Mouse (Mus musculus) limb, embryonic 12.5 days (tissue): ENCODE data around the gene Spib. TPM values are rescaled to one million over a fixed set of nuclear protein-coding genes. Genes with fewer than 3 reads are reported as not detected.

Experiments used
- ATAC-seq: fragments of 200-750 bp; cut with Nextera tagmentation; 2 replicates; pipeline ENCODE4 v1.8.0; 2017; ENCODE audit warnings: low read depth, moderate TSS enrichment; ENCODE audit not compliant: insufficient number of reproducible peaks, insufficient read depth, low FRiP score, low TSS enrichment
- H3K27ac ChIP-seq: fragments of 300-500 bp; sonication (generic); 2 replicates; pipeline ENCODE4 v1.5.1; 2016; ENCODE audit warnings: mild to moderate bottlenecking, moderate library complexity
- H3K27me3 ChIP-seq: fragments of 300-500 bp; sonication (generic); 2 replicates; pipeline ENCODE4 v1.6.1; 2016; ENCODE audit warnings: mild to moderate bottlenecking, moderate library complexity
- H3K36me3 ChIP-seq: fragments of 300-500 bp; sonication (generic); 2 replicates; pipeline ENCODE4 v1.6.1; 2016; ENCODE audit warnings: mild to moderate bottlenecking, moderate library complexity
- H3K4me1 ChIP-seq: fragments of 300-500 bp; sonication (generic); replicated peaks from 2 replicates; pipeline ENCODE4 v1.6.1; 2016
- H3K4me2 ChIP-seq: fragments of 300-500 bp; sonication (generic); 2 replicates; pipeline ENCODE4 v1.6.1; 2016; ENCODE audit warnings: mild to moderate bottlenecking, moderate library complexity
- H3K4me3 ChIP-seq: fragments of 300-500 bp; sonication (generic); replicated peaks from 2 replicates; pipeline ENCODE4 v1.5.1; 2016; ENCODE audit warnings: mild to moderate bottlenecking
- H3K9ac ChIP-seq: fragments of 300-500 bp; sonication (generic); replicated peaks from 2 replicates; pipeline ENCODE4 v1.6.1; 2016; ENCODE audit warnings: mild to moderate bottlenecking, moderate library complexity
- H3K9me3 ChIP-seq: fragments of 300-500 bp; sonication (generic); 2 replicates; pipeline ENCODE4 v1.6.1; 2016; ENCODE audit warnings: mild to moderate bottlenecking, moderate library complexity
- WGBS: fragments of 180-500 bp; shearing (Covaris S2); methylation state at CpG from one replicate; pipeline ENCODE4 v1.1.7; 2016; 5-methylcytosine and 5-hydroxymethylcytosine counted together
- polyA plus RNA-seq: library from polyadenylated mRNA; unstranded; fragments of >200 nt; fragmentation: Nextera tagmentation; extraction: Ambion mirVana; gene quantifications from 2 replicates; pipeline ENCODE4 v1.2.1, GENCODE M21; 2016

The Spib gene
- polyA plus RNA-seq, 1 experiment from 2014 or later, result 0.34 TPM

DNA sequence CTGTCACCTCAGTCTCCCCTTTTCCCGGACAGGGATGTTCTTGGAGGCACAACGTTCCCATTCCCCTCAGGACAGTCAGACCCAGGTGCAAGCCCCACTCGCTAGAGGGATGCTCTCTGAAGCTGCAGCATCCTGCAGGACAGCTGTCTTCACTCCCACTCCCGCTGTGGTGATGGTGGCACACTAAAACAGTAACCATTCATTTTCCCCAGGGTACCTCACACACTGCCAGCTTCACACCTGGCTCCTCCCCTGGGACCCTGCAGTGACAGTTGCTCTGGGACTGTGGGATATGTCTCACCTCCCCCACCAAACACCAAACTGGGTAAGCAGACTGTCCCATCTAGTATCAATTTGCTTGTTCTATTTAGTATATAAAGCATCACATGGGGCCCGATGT, 15.9 kb upstream of the Spib start:
- ATAC-seq, result no peak
- Histone ChIP-seq H3K4me2 (peak overlapping the region; percentile 76), H3K9me3 (peaks cover 8% of the 10 kb centered on the region; the same call in 1 of the 2 replicates), H3K27me3 (no peaks in the 10 kb centered on the region), H3K4me3 (peak overlapping the region; percentile 68), H3K4me1 (peaks cover 17% of the 10 kb centered on the region), H3K36me3 (peaks cover 48% of the 10 kb centered on the region), H3K27ac (no peak overlapping the region), H3K9ac (peak overlapping the region; percentile 68)
- 24% methylated on average over 5 of the region's 5 CpGs for WGBS

DNA sequence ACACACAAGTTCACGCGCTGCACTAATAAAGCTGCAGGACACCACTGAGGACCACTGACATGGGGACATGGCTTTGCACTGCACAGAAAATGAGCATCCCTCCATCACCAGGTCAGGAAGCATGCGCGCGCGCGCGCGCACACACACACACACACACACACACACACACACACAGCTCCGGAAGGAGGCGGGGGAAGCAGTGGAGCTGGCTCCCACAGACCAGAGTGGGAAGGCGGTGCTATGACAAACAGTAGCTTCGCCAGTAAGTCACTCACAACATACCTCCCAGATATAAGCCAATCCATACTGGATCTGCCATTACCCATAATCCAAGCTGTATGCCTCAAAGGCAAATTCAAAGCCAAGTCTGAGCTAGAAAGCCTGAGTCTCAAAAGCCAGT, 15.2 kb upstream of the Spib start:
- 96% methylated on average over 13 of the region's 13 CpGs for WGBS
- Histone ChIP-seq H3K4me3 (peak overlapping the region; percentile 68), H3K36me3 (peaks cover 50% of the 10 kb centered on the region)

DNA sequence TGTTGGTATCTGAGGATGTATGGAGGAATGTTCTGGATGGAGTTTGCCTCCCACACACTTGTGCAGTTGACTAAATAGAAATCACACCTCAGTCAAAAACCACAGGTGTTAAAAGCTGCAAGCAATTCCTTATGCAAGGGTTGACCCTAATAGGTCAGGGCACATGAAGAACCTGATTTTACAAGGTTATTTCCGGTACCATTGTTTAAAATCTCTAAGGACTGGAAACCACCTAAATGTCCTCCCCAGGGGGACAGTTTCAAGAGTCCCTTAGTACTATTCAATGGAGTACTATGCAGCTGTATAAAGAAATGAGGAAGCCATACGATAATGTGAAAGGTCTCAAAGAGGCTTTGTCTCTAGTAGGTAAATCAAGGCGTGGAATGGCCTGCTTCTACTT, 14.4 kb upstream of the Spib start:
- Histone ChIP-seq H3K9me3 (peaks cover 8% of the 10 kb centered on the region; the same call in 1 of the 2 replicates), H3K4me1 (peaks cover 13% of the 10 kb centered on the region), H3K27ac (no peak overlapping the region), H3K27me3 (no peaks in the 10 kb centered on the region), H3K4me3 (no peak overlapping the region), H3K36me3 (peaks cover 50% of the 10 kb centered on the region), H3K9ac (no peak overlapping the region), H3K4me2 (no peak overlapping the region)
- WGBS, result 95% methylated on average over 3 of the region's 3 CpGs
- ATAC-seq, result no peak

More for the DNA sequence above, 15.2 kb upstream of the Spib start:
- no peak for ATAC-seq
- Histone ChIP-seq H3K9me3 (peaks cover 8% of the 10 kb centered on the region; the same call in 1 of the 2 replicates), H3K4me1 (peaks cover 13% of the 10 kb centered on the region), H3K27ac (no peak overlapping the region), H3K4me2 (peak overlapping the region; percentile 76), H3K9ac (peak overlapping the region; percentile 68), H3K27me3 (no peaks in the 10 kb centered on the region)

DNA sequence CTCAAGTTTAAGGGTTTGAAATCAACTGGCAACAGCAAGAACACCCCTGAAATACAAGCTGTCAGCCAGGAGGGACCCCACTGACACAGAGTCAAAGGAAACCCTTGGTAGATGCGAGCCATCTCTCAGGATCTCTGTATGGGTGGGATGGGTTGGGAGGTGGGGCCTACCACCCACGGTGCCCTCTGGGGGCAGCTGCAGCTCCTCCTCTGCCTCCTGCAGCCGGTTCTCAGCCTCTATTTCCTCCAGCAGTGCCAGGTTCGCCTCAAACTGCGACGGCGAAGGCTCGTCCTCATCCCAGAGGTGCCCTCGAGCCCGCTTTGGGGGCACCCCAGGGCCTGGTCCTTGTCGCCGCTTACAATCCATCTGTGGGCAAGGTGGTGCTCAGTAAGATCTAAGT, 11.2 kb upstream of the Spib start:
- Histone ChIP-seq H3K27me3 (no peaks in the 10 kb centered on the region), H3K36me3 (peaks cover 63% of the 10 kb centered on the region), H3K27ac (no peak overlapping the region), H3K4me1 (peaks cover 12% of the 10 kb centered on the region), H3K9me3 (peaks cover 8% of the 10 kb centered on the region; the same call in 1 of the 2 replicates), H3K4me2 (no peak overlapping the region), H3K4me3 (no peak overlapping the region), H3K9ac (0 out of 2 replicates have a peak overlapping the region, but pooled peaks have one; percentile 18)
- no peak for ATAC-seq
- WGBS, result 82% methylated on average over 12 of the region's 12 CpGs

DNA sequence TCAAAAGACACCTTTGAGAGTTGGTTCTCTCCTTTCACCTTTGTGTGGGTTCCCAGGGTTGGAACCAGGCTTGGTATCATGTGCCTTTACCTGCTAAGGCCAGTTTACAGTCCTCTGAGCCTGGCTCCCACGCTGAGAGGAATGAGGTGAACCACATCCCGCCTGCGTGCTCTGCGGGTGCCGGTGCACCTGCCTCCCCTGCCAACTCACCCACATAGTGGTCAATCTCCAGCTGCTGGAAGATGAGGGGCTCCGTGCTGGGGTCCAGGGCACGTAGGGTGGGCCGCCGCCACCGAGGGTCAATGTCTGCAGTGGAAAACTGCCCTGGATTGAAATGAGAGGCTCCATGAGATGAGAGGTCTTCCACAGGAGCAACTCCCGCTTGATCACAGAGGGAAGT, 10.7 kb upstream of the Spib start:
- Histone ChIP-seq H3K9me3 (peaks cover 8% of the 10 kb centered on the region; the same call in 1 of the 2 replicates), H3K27me3 (no peaks in the 10 kb centered on the region), H3K9ac (no peak overlapping the region), H3K4me3 (no peak overlapping the region), H3K27ac (no peak overlapping the region), H3K4me2 (no peak overlapping the region), H3K36me3 (peaks cover 68% of the 10 kb centered on the region), H3K4me1 (peaks cover 7% of the 10 kb centered on the region)
- ATAC-seq, result no peak
- 95% methylated on average over 11 of the region's 11 CpGs for WGBS

DNA sequence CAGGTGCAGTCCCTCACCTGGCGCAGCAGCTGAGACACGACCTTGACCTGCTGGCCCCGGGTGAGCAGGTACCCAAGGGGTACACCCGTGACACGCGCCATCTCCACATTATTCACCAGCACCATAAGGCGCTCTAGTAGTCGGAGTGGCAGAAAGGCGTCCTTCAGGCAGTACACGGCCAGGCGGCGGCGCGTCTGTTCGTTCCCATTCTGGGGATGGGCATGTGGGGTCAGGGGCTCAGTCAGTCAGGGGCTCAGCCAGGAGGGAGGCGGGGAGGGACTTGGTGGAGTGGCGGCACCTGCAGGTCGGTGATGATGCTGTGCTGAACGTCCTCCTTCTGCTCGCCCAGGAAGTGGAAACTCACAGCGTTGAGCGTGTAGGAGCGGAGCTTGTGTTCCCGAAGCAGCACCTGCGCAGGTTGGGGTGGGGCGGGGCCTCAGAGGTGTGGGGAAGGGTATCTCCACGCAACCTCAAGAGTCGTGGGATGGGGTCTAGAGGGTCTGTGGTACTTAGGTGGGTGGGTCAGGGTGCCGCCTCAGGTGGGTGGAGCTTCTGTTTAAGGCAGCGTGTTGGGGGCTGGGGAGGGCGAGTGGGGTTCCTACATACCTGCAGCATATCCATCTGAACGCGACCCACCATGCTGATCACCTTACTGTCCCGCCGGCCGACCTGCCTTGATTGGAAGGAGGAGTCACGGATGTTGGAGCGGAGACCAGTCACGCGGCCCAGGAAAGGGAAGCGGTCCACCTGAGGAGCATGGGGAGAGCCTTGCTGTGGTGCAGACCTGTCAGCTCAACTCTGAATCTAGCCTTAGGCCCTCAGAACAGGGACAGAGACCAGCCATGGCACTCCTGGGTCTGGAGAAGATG, 7.1 kb upstream of the Spib start:
- Histone ChIP-seq H3K4me3 (no peak overlapping the region), H3K4me1 (no peaks in the 10 kb centered on the region), H3K27ac (no peak overlapping the region), H3K9me3 (no peaks in the 10 kb centered on the region), H3K36me3 (peaks cover 94% of the 10 kb centered on the region), H3K4me2 (no peak overlapping the region), H3K9ac (no peak overlapping the region), H3K27me3 (no peaks in the 10 kb centered on the region)
- no peak for ATAC-seq
- 91% methylated on average over 41 of the region's 41 CpGs for WGBS

DNA sequence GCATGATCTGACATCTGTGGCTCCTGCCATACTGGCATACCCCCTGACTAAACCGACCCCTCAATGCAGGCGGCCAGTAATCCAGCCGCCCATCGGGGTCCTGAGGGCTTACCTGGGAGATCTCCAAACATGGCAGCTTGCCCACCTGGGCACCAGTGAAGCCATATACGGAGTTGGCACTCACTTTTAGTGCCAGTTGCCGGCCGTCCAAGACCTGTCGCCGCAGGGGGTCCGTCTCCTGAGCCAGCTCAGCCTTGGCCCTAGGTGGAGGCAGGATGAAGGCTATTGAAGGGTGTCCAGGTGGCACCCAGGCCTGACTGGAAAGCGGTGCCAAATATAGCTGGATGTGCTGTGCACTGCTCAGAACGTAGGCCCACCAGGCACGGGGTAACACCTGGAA, 5.6 kb upstream of the Spib start:
- no peaks in the 10 kb centered on the region for H3K4me1 ChIP-seq
- no peaks in the 10 kb centered on the region for H3K9me3 ChIP-seq
- no peak for ATAC-seq
- H3K27me3 ChIP-seq, result no peaks in the 10 kb centered on the region
- peaks cover 100% of the 10 kb centered on the region for H3K36me3 ChIP-seq
- no peak overlapping the region for H3K4me2 ChIP-seq
- no peak overlapping the region for H3K9ac ChIP-seq
- 93% methylated on average over 13 of the region's 13 CpGs for WGBS
- no peak overlapping the region for H3K4me3 ChIP-seq
- H3K27ac ChIP-seq, result no peak overlapping the region

DNA sequence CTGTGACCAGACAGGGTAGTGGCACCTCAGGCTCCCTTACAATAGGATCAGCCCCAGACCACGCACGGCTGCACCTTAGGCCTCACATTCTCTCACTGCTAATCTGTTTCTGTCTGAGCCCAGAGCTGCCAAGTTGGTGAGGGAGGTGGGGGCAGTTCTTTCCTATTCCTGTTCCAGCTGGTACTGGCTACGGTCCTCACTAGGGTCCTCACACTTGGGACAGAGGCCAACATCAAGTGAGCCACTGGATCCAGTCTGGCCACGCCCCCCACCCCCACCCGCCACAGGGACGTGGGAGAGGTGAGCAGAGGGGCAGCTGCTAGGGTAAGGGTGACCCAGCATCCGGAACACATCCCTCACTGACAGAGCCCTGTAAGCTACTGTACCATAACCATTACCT, 5.1 kb upstream of the Spib start:
- Histone ChIP-seq H3K9ac (no peak overlapping the region), H3K27ac (no peak overlapping the region), H3K36me3 (peaks cover 100% of the 10 kb centered on the region), H3K4me3 (no peak overlapping the region), H3K9me3 (no peaks in the 10 kb centered on the region), H3K27me3 (no peaks in the 10 kb centered on the region), H3K4me2 (no peak overlapping the region), H3K4me1 (no peaks in the 10 kb centered on the region)
- ATAC-seq, result no peak
- 88% methylated on average over 7 of the region's 7 CpGs for WGBS

DNA sequence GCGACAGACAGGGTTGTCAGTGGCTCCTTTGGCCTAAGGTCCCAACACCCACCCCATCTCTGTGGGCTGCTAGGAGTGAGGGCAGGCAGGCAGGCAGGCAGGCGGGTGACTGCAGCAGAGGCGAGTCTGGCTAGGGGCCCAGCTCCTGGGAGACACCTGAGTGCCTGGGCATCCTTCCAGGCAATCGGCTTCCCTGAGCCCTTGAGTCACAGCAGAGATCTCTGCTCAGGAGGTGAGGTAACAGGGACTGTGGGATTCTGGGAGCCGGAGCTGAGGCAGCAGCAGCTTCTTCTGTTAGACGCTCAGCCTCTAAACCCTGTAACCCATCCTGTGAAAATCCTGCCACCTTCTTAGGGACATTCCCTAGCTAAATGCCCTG, 4.7 kb upstream of the Spib start:
- Histone ChIP-seq H3K4me2 (no peak overlapping the region), H3K27ac (no peak overlapping the region), H3K36me3 (peaks cover 97% of the 10 kb centered on the region), H3K4me1 (no peaks in the 10 kb centered on the region), H3K9ac (no peak overlapping the region), H3K4me3 (no peak overlapping the region), H3K9me3 (no peaks in the 10 kb centered on the region), H3K27me3 (no peaks in the 10 kb centered on the region)
- no peak for ATAC-seq
- WGBS, result 91% methylated on average over 6 of the region's 6 CpGs

DNA sequence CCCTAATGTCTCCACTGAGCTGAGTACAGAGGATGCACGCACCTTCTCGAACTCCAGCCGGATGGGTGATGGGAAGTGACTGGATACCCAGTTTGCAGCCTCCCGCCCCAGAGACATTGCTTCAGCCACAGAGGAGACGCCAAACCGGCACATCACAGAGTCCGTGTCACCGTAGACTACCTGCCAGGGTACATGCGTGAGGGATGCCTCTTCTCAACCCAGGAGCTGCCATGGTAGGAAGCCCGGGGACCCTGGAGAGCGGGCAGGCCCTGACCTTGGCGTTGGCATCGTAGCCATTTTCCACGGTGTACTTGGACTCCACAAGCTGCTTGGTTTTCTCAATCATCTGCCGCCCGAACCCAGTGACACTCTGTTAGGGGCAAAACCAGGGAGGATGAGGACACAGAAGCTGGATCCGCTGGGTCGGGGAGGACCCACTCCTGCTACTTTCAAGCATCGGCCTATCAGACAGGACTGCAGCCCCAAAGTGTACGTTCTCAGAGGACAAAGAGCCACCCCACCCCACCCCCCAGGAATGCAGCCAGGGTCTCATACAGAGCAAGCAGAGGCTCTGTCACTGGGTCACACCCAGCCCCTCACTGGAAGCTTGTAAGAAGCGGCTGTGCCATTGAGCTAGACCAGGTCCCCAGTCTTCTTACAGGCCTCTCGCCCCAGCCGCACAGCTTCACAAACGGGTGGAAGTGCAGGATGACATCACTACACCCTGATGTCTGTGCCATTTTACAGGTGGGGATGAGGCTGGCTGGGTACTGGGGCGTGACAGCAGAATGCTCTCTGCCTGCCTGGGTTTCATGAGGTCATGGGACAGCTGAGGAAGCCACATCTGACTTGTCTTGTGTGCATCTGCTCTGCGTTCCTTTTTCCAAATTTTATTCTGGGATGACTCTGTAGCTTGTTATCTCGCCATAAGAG, 4.1 kb upstream of the Spib start:
- WGBS, result 93% methylated on average over 27 of the region's 27 CpGs
- H3K27ac ChIP-seq, result no peak overlapping the region
- H3K9me3 ChIP-seq, result no peaks in the 10 kb centered on the region
- H3K4me2 ChIP-seq, result no peak overlapping the region
- ATAC-seq, result no peak
- H3K4me1 ChIP-seq, result no peaks in the 10 kb centered on the region
- H3K9ac ChIP-seq, result no peak overlapping the region
- H3K36me3 ChIP-seq, result peaks cover 90% of the 10 kb centered on the region
- no peak overlapping the region for H3K4me3 ChIP-seq
- 0 out of 2 replicates have a peak, but pooled peaks cover 3% of the 10 kb centered on the region for H3K27me3 ChIP-seq
